Mouse (Mus musculus): ENCODE data around the gene Slc27a3. TPM values are rescaled to one million over a fixed set of nuclear protein-coding genes. Genes with fewer than 3 reads are reported as not detected.
A peak's percentile ranks its signal among the peaks of the same experiment; 100 is the strongest.

Gene Slc27a3
- polyA plus RNA-seq, 1 experiment from 2014 or later, result 6.7 TPM

GRCm38 (mm10) chr3:90404121-90404520 is 14.4 kb upstream of the Slc27a3 start:
- no peak overlapping the region for H3K4me3 ChIP-seq (ENCODE audit: low read depth, low read length)
- no peak for DNase-seq (ENCODE audit: low spot score)
- 74% methylated on average over 3 of the region's 3 CpGs for WGBS

GRCm38 (mm10) chr3:90400993-90401392 is 11.3 kb upstream of the Slc27a3 start:
- Histone ChIP-seq H3K4me1 (replicated peaks; ENCODE audit: control insufficient read depth, insufficient read depth, low read length) (no peaks in the 10 kb centered on the region), H3K27ac (ENCODE audit: low read depth, low read length) (no peak overlapping the region), H3K4me2 (no peak overlapping the region), H3K36me3 (ENCODE audit: control insufficient read depth, insufficient read depth, low read length) (peaks cover 62% of the 10 kb centered on the region), H3K4me3 (ENCODE audit: low read depth, low read length) (no peak overlapping the region), H3K27me3 (replicated peaks; ENCODE audit: control insufficient read depth, insufficient read depth, low read length) (no peaks in the 10 kb centered on the region), H3K9ac (ENCODE audit: low read depth, low read length) (no peak overlapping the region), H3K9me3 (ENCODE audit: control insufficient read depth, low read length) (no peaks in the 10 kb centered on the region)
- DNase-seq (ENCODE audit: low spot score) (no peak), ATAC-seq (replicated peaks; ENCODE audit: low FRiP score) (no peak)
- WGBS, result 74% methylated on average over 4 of the region's 4 CpGs

More at GRCm38 (mm10) chr3:90404121-90404520, 14.4 kb upstream of the Slc27a3 start:
- Histone ChIP-seq H3K36me3 (ENCODE audit: control insufficient read depth, insufficient read depth, low read length) (peaks cover 75% of the 10 kb centered on the region), H3K9ac (ENCODE audit: low read depth, low read length) (no peak overlapping the region), H3K9me3 (ENCODE audit: control insufficient read depth, low read length) (no peaks in the 10 kb centered on the region), H3K4me2 (no peak overlapping the region), H3K27ac (ENCODE audit: low read depth, low read length) (no peak overlapping the region), H3K4me1 (replicated peaks; ENCODE audit: control insufficient read depth, insufficient read depth, low read length) (no peaks in the 10 kb centered on the region), H3K27me3 (replicated peaks; ENCODE audit: control insufficient read depth, insufficient read depth, low read length) (no peaks in the 10 kb centered on the region)
- no peak for ATAC-seq (replicated peaks; ENCODE audit: low FRiP score)

DNA sequence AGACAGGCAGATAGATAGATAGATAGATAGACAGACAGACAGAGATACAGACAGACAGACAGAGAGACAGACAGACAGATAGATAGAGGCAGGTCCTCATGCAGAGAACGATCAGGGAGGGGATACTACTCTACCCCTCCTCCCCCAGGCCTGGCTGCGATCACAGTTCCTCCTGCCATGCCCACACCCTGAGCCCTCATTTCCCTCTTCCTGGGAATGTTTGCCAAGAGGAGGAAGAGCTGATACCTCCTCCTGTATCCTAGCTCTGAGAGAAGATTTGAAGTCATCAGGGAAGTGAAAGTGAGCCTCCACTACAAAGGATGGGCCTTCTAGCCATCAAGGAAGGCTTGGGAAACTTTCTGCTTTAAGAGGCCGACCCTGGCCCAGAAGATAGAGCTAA is 5.9 kb upstream of the Slc27a3 start:
- H3K36me3 ChIP-seq (ENCODE audit: control insufficient read depth, insufficient read depth, low read length), result peaks cover 57% of the 10 kb centered on the region
- H3K9me3 ChIP-seq (ENCODE audit: control insufficient read depth, low read length), result no peaks in the 10 kb centered on the region
- no peak overlapping the region for H3K27ac ChIP-seq (ENCODE audit: low read depth, low read length)
- ATAC-seq (replicated peaks; ENCODE audit: low FRiP score), result no peak
- H3K27me3 ChIP-seq (replicated peaks; ENCODE audit: control insufficient read depth, insufficient read depth, low read length), result no peaks in the 10 kb centered on the region; the same call in 1 of the 2 replicates
- WGBS, result 81% methylated on average over 3 of the region's 3 CpGs
- no peaks in the 10 kb centered on the region for H3K4me1 ChIP-seq (replicated peaks; ENCODE audit: control insufficient read depth, insufficient read depth, low read length)
- no peak overlapping the region for H3K4me2 ChIP-seq
- no peak overlapping the region for H3K9ac ChIP-seq (ENCODE audit: low read depth, low read length)
- H3K4me3 ChIP-seq (ENCODE audit: low read depth, low read length), result no peak overlapping the region
- DNase-seq (ENCODE audit: low spot score), result no peak

DNA sequence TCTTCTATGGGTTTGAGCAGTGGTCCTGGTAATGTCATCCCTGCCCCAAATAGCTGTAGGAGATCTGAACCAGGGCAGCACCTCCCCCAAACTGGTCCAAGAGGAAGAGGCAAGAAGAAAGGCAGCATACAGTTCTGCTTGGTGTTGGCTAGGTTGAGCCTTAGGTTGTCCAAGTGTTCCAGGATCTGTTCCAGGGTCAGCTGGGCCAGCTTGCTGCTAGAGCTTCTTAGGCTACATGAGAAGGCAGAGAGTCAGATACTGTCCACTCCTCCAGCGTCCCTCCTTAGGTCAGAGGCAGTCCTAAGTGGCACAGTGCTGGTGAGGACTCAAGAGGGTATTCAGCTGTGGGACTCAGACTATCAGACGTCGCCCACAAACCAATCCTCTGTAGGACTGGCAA is 2.9 kb upstream of the Slc27a3 start:
- Histone ChIP-seq H3K9me3 (ENCODE audit: control insufficient read depth, low read length) (no peaks in the 10 kb centered on the region), H3K4me1 (replicated peaks; ENCODE audit: control insufficient read depth, insufficient read depth, low read length) (peaks cover 13% of the 10 kb centered on the region), H3K9ac (ENCODE audit: low read depth, low read length) (no peak overlapping the region), H3K27me3 (replicated peaks; ENCODE audit: control insufficient read depth, insufficient read depth, low read length) (peaks cover 24% of the 10 kb centered on the region), H3K36me3 (ENCODE audit: control insufficient read depth, insufficient read depth, low read length) (peaks cover 47% of the 10 kb centered on the region), H3K4me3 (ENCODE audit: low read depth, low read length) (no peak overlapping the region), H3K4me2 (no peak overlapping the region), H3K27ac (ENCODE audit: low read depth, low read length) (no peak overlapping the region)
- ATAC-seq (replicated peaks; ENCODE audit: low FRiP score) (no peak), DNase-seq (ENCODE audit: low spot score) (no peak)
- WGBS, result 93% methylated on average over 3 of the region's 3 CpGs

GRCm38 (mm10) chr3:90391941-90392340 is 2.2 kb upstream of the Slc27a3 start:
- no peak overlapping the region for H3K4me2 ChIP-seq
- peaks cover 24% of the 10 kb centered on the region for H3K27me3 ChIP-seq (replicated peaks; ENCODE audit: control insufficient read depth, insufficient read depth, low read length)
- no peak overlapping the region for H3K4me3 ChIP-seq (ENCODE audit: low read depth, low read length)
- DNase-seq (ENCODE audit: low spot score) (no peak), ATAC-seq (replicated peaks; ENCODE audit: low FRiP score) (no peak)
- H3K36me3 ChIP-seq (ENCODE audit: control insufficient read depth, insufficient read depth, low read length), result peaks cover 44% of the 10 kb centered on the region
- peaks cover 13% of the 10 kb centered on the region for H3K4me1 ChIP-seq (replicated peaks; ENCODE audit: control insufficient read depth, insufficient read depth, low read length)
- no peaks in the 10 kb centered on the region for H3K9me3 ChIP-seq (ENCODE audit: control insufficient read depth, low read length)
- 88% methylated on average over 8 of the region's 8 CpGs for WGBS
- no peak overlapping the region for H3K27ac ChIP-seq (ENCODE audit: low read depth, low read length)
- no peak overlapping the region for H3K9ac ChIP-seq (ENCODE audit: low read depth, low read length)

DNA sequence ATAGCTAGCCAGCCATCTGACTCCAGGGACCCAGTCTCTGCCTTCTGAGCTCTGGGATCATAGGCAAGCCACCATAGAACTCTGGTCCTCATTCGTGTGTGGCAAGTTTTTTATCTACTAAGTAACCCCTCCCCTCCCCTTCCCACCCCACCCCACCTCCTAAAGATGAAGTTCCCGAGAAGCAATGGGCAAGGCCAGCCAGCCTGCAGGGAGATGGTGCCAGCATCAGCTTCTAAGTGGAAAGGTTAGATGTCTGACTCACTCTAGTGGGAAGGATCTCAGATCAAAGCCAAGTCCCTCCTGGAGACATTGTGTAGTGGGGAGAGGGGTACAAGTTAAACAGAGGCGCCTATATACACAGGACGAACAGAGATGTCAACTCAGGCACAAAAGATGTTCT is 1.3 kb upstream of the Slc27a3 start:
- peaks cover 38% of the 10 kb centered on the region for H3K36me3 ChIP-seq (ENCODE audit: control insufficient read depth, insufficient read depth, low read length)
- no peak for ATAC-seq (replicated peaks; ENCODE audit: low FRiP score)
- H3K4me3 ChIP-seq (ENCODE audit: low read depth, low read length), result no peak overlapping the region
- 72% methylated on average over 4 of the region's 4 CpGs for WGBS
- H3K9ac ChIP-seq (ENCODE audit: low read depth, low read length), result no peak overlapping the region
- no peak for DNase-seq (ENCODE audit: low spot score)
- no peak overlapping the region for H3K4me2 ChIP-seq
- H3K9me3 ChIP-seq (ENCODE audit: control insufficient read depth, low read length), result no peaks in the 10 kb centered on the region
- H3K27ac ChIP-seq (ENCODE audit: low read depth, low read length), result no peak overlapping the region
- H3K4me1 ChIP-seq (replicated peaks; ENCODE audit: control insufficient read depth, insufficient read depth, low read length), result peaks cover 13% of the 10 kb centered on the region
- H3K27me3 ChIP-seq (replicated peaks; ENCODE audit: control insufficient read depth, insufficient read depth, low read length), result peaks cover 24% of the 10 kb centered on the region

DNA sequence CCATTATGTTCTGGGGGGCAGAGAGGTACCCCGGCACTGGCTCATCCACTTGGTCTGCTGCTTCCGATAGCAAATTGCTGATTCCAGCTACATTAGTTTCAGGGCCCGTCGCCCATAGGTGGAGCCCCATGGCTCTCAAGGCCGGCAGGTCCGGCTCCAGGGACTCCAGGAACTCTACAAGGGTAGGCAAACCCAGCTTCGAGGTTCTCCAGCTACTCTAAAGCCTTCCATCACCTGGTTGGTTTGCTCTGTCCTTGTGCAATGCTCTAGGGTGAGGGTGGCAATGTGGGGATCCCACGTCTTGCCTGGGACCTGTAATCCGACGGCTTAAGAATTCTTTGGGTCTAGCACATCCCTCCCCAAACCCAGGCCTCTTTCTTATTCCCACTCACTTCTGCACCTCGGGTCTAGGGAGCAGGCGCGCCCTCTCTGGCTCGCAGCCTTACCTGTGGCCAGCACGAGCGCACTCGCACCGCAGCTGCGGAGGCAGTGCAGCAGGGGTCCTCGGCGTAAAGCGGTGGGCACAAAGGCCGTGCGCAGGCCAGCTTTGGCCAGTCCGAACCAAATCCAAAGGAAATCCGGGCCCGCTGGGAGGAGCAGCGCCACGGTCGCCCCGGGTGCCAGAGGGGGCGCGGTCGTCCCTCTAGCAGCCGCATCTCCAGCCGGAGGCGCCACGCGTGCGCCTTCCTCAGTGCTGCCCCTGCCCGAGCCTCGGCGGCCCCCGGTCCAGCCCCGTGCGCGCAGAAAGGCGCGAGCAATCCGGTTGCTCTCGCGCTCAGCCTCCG is 820 bp downstream of the Slc27a3 start:
- Histone ChIP-seq H3K4me3 (ENCODE audit: low read depth, low read length) (peak overlapping the region; percentile 58), H3K9ac (ENCODE audit: low read depth, low read length) (peak overlapping the region; percentile 62), H3K27ac (ENCODE audit: low read depth, low read length) (no peak overlapping the region), H3K27me3 (replicated peaks; ENCODE audit: control insufficient read depth, insufficient read depth, low read length) (peaks cover 24% of the 10 kb centered on the region), H3K4me1 (replicated peaks; ENCODE audit: control insufficient read depth, insufficient read depth, low read length) (peaks cover 13% of the 10 kb centered on the region), H3K9me3 (ENCODE audit: control insufficient read depth, low read length) (no peaks in the 10 kb centered on the region), H3K36me3 (ENCODE audit: control insufficient read depth, insufficient read depth, low read length) (peaks cover 24% of the 10 kb centered on the region), H3K4me2 (peak overlapping the region; percentile 78)
- WGBS, result 9% methylated on average over 53 of the region's 53 CpGs
- ATAC-seq (replicated peaks; ENCODE audit: low FRiP score) (peak; percentile 11; the same call in 1 of the 2 replicates), DNase-seq (ENCODE audit: low spot score) (no peak)

GRCm38 (mm10) chr3:90388192-90388591 is 1.5 kb downstream of the Slc27a3 start:
- Histone ChIP-seq H3K9ac (ENCODE audit: low read depth, low read length) (no peak overlapping the region), H3K4me1 (replicated peaks; ENCODE audit: control insufficient read depth, insufficient read depth, low read length) (peaks cover 13% of the 10 kb centered on the region), H3K4me3 (ENCODE audit: low read depth, low read length) (no peak overlapping the region), H3K36me3 (ENCODE audit: control insufficient read depth, insufficient read depth, low read length) (peaks cover 17% of the 10 kb centered on the region), H3K27ac (ENCODE audit: low read depth, low read length) (no peak overlapping the region), H3K27me3 (replicated peaks; ENCODE audit: control insufficient read depth, insufficient read depth, low read length) (peaks cover 24% of the 10 kb centered on the region), H3K4me2 (no peak overlapping the region; the same call in 1 of the 2 replicates), H3K9me3 (ENCODE audit: control insufficient read depth, low read length) (no peaks in the 10 kb centered on the region)
- ATAC-seq (replicated peaks; ENCODE audit: low FRiP score) (no peak), DNase-seq (ENCODE audit: low spot score) (no peak)
- 82% methylated on average over 4 of the region's 4 CpGs for WGBS

DNA sequence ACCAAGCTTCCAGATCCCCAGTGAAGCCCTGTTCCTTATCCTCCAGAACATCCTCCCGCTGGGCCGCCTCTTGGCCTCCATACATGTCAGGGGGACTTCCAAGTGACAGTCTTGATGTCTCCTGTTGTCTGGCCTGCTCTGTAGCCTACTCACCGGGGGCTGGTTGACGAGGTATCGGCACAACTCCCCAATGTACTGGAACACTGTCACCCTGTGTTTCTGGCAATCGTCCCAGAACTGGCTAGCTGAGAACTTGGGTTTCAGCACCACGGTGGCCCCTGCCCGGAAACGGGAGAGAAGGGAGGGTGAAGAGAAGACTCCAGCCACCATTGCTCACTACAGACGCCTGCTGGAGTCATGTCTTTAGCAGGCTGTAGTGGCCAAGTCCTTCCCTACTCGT is 2.3 kb downstream of the Slc27a3 start:
- Histone ChIP-seq H3K4me3 (ENCODE audit: low read depth, low read length) (no peak overlapping the region), H3K9me3 (ENCODE audit: control insufficient read depth, low read length) (no peaks in the 10 kb centered on the region), H3K4me2 (no peak overlapping the region), H3K9ac (ENCODE audit: low read depth, low read length) (no peak overlapping the region), H3K27me3 (replicated peaks; ENCODE audit: control insufficient read depth, insufficient read depth, low read length) (peaks cover 24% of the 10 kb centered on the region), H3K36me3 (ENCODE audit: control insufficient read depth, insufficient read depth, low read length) (peaks cover 11% of the 10 kb centered on the region), H3K4me1 (replicated peaks; ENCODE audit: control insufficient read depth, insufficient read depth, low read length) (peaks cover 13% of the 10 kb centered on the region), H3K27ac (ENCODE audit: low read depth, low read length) (no peak overlapping the region)
- no peak for ATAC-seq (replicated peaks; ENCODE audit: low FRiP score)
- no peak for DNase-seq (ENCODE audit: low spot score)
- 74% methylated on average over 11 of the region's 11 CpGs for WGBS
